Mouse (Mus musculus) ovary, adult 18-20 months (tissue): ENCODE results near the gene Atf3.
A peak's percentile ranks its signal among the peaks of the same experiment; 100 is the strongest.

Source experiments
- DNase-seq: peaks from one replicate; pipeline ENCODE4 v3.0.0; 2022; ENCODE audit warnings: low spot score, mixed read lengths

The Atf3 gene

DNA sequence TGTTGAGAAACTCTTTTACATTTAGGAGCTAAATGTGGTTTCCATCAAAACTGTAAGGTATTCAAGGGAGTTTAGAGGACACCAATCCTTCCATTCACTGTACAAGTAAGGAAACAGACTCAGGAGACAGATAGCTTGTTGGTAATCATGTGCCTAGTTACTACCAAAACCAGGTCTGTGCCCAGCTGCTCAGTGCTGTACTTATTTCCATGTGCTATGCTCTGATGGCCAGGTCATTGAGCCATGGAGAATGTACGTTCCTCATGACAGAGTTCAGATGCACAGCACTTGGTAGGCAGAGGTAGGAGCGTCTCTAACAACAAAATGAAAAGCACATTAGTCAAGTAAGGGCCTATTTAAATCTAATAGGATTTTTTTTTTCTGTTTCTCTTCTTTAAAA is 8.7 kb upstream of the Atf3 start:
- no peak for DNase-seq

DNA sequence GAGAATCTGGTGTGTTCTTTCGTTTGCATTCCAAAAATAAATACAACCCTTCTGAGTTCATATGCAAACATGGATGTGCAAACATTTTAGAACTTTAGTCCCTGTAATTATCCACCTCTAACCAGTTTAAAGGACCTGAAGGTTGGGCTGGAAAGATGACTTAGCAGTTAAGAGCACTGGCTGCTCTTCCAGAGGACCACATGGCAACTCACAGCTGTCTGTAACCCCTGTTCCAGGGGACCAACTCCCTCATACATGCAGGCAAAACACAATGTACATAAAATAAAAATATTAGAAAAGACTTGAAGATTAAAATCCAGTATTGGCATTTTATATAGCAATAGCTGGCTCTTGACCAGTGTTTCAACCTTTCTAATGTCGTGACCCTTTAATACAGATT is 7.9 kb upstream of the Atf3 start:
- DNase-seq, result no peak

DNA sequence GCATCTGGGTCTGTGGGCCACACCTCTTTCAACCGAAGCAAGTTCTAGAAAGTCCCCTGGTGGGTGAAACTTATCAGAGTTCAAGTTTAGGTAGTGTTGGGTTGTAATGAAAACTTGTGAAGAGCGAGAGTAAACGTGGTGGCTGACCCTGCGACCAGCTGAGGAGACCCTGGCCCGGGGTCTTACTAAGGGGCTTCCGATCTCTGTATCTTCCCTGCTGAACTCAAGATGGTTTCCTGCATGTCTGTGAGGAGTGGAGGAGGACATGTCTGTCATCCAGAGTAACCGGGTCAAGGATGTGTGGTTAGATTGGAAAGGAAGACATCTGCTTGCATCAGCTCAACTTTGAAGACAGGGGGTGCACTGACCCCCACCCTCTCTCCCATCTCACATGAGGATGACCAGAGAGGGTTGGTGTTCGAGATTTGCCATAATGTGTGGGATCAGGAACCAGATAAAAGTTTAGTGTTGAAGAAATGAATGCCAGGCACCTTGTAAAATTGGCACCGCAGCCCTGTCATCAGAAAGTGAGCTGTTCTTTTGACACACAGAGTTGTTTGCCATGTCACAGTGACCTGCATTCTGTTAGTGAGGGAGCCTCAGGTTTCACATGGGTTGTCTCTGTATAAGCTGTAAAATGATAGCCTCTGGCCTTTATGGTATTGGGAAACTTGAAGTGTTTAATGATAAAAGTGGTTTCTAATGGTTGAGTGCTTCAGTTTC is 7.3 kb upstream of the Atf3 start:
- no peak for DNase-seq

DNA sequence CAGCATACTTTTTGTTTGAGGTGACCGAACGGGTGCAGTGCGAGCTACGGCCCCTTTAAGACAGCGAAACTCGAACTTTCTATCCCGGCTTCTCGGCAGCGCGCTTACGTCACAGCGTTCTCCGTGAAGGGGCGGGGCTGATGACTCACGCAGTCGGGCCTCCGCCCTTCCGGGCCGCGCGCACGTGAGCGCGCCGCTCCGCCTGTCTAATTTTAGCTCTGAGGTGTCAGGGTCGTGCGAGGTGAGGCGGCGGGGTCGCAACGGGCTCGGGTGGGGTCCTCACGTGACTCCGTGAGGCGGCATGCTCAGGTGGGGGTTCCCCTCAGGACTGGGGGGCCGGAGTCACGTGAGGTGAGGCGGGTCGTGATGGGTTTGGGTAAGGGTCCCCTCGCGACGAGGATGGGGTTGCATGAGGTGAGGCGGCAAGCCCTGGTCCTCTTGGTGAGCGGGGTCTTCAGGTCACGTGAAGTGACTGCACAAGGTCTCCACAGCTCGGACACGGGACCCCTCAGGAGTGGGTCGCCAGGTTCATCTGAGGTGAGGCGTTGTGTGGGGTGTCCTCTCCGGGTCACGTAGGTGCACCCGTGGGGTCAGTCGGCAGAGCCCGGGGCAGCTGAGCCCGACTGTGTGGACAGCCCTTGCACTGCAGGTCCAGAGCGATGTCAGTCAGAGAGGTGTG is 6.6 kb upstream of the Atf3 start:
- peak; percentile 85 for DNase-seq

DNA sequence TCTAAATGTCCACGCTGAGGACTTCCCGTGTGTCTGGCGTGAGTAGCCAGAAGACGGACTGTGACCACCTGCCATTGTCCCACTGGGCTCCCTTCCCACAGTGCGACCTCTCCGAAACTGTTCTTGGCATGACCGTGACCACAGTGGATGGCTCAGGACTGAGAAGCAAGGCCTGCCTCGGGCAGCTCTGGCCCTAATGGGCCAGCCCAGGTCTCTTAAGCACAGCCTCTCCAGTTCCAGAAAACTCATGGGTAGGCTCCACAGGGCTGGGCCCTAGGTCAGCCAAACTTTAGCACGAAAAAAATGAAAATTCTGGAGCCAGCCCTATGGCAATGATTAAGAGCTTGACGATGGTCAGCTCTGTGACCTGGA is 6.1 kb upstream of the Atf3 start:
- DNase-seq, result no peak

DNA sequence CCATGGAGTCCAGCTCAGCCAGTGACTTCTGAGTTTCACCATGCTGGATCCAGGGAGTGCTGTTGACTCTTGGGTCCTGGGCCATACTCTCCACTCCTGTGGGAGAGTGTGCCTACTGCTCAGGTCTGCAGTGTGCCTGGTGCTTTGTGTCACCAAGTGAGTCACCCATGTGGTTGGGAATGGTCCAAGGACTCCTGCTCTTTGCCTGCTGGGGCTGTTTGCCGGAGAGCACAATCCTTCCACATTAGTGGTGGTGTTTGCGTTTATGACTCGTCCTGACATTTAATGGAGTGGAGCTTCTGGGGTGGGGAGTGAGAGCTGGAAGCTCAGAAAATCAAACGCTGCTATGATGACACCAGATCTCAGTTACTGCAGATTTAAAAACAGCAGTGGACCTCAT is 4.2 kb upstream of the Atf3 start:
- peak; percentile 22 for DNase-seq

DNA sequence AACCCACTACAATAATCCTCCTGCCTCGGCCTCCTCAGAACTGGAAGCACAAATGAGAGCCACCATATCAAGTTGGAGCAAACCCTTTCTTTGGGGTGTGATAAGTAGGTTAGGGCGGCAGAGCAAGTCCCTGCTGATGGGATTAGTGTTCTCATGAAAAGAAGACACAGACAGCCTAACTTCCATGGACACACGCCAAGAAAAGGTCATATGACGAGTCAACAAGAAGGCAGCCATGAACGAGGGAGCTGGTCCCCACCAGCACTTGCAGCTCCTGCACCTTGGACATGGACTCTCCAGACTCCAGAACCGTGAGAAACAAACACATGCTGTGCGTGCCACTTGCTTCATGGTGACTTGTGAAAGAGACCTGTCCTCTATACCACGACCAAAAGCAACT is 2.7 kb upstream of the Atf3 start:
- no peak for DNase-seq

DNA sequence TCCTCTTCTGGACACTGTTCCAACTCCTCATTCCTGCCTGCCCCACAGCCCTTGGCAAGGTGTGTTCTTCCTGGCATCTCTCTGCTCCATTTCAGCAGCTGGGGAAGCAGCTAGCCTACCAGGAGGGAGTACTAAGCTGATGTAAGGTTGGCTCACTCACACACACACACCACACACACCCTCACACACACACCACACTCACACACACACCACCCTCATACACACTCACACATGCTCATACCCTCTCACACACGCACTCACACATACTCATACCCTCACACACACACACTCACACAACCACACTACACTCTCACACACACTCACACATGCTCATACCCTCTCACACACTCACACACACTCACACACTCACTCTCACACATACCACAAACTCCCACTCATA is 1.9 kb upstream of the Atf3 start:
- no peak for DNase-seq

DNA sequence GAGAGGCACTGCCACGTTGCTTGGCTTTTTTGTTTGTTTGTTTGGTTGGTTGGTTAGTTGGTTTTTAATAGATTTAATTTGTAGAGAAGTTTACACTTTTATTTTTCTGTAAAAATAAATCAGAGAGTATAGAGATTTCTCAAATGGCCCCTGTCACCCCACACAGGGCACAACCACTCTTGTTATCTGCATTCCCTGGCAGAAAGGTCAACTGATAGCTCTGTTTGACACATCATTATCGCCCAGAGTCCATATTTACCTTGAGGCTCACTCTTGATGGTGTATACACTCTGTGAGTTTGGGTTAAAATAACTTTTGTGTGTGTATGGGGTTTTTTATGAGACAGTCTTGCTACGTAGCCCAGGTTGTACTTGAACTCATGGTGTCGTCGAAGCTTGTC is 744 bp upstream of the Atf3 start:
- no peak for DNase-seq

DNA sequence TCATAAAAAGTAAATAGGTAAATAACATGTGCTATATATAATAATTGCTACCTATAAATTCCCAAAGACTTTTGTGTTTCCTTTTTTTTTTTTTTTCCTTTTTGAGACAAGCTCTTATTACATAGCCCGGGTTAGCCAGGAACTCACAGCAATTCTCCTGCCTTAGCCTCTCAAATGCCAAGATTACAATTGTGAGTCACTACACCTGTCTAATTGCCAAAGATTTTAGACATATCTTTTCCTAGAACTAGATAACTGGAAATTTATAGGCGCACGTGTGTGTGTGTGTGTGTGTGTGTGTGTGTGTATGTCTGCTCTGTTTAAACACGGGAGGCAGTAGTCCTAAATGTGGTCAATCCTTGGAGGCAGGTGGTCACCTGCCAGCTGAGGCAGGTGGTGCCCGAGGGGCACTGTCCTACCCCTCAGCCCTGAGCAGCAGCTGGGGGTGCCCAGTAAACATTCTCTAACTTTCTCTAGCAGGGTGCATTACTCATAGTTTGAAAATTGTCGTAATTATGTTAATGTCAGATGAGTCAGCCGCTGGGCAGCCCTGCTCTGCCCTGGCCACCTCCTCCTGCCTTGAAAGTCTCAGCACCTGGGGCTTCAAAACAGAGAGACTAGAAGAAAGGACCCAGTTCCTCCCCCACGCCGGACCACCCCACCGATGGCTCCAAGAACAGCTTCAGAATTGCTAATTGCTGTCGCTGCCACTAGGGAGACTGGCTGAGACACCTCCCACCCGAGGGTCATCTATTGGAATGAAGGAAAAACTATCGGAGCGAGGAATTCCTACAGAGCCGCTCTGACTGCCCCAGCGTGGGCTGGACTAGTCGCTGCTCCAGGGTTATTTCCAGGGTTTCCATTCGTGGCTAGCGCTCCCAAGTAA is 1.8 kb downstream of the Atf3 start:
- no peak for DNase-seq

DNA sequence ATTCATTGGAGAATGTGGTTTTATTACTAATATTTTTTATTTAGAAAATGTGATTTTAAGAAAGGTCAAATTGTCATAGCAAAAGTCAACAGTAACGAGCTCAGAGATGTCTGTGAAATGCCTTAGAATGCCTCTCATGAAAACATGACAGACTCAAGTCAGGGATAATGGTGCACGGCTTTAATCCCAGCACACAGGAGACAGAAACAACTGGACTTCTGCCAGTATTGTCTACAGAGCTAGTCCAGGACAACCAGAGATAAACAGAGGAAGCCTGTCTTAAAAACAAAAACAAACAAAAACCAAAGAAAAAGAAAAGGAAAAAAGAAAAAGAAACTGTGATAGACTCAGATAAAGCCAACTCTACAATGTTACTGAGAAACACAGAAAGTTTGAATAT is 6.7 kb downstream of the Atf3 start:
- DNase-seq, result no peak

DNA sequence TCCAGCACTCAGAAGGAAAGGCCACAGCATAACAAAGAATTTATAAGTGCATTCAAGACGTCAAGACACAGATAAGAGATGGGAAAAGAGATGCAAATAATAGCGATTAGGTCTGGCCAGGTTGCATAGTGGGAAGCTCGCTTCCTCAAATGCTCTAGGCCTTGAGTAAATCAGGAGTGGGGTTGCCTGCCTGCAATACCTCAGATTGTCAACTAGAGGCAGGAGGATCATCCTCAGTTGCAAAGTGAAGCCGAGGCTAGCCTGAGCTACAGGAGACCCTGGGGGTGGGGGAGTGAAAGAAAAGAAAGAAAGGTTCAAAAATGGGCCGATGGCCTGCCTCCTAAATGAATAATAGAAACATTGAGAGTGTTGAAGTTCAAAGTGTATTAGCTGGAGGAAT is 12.0 kb downstream of the Atf3 start:
- no peak for DNase-seq

DNA sequence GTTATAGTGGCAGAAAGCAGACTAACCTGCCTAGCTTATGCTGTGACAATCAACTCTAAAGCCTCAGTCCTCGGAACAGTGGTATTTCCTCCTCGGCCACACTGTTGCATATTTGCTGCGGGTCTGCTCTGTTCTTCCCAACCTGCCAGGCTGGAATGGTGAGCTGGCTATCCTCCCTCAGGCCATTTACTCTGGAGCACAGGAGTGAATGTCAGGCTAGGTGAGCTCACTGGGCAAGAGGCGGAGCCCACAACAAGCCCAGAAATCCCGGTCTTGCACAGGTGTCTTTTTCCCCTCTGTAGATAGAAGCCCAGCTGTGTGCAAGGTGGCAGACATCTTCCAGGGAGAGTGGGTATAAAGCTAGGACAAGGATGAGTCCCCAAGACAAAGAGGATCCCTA is 13.0 kb downstream of the Atf3 start:
- no peak for DNase-seq

DNA sequence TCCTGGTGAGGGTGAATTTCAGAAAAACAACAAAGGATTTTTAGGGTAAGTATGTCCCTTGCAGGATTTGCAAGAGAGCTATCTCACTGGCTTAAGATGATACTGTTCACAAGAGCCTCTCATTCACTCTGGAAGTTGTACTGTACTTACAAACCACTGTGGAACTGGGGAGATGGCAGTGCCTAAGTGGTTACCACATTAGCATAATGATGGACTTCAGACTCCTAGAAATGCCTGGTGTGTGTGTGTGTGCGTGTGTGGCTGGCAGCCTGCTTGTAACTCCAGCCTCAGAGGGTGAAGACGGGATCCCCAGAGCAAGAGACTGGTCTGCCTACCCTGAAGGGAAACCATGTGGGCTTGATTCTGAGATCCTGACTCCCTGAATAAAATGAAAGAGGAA is 14.3 kb downstream of the Atf3 start:
- no peak for DNase-seq

DNA sequence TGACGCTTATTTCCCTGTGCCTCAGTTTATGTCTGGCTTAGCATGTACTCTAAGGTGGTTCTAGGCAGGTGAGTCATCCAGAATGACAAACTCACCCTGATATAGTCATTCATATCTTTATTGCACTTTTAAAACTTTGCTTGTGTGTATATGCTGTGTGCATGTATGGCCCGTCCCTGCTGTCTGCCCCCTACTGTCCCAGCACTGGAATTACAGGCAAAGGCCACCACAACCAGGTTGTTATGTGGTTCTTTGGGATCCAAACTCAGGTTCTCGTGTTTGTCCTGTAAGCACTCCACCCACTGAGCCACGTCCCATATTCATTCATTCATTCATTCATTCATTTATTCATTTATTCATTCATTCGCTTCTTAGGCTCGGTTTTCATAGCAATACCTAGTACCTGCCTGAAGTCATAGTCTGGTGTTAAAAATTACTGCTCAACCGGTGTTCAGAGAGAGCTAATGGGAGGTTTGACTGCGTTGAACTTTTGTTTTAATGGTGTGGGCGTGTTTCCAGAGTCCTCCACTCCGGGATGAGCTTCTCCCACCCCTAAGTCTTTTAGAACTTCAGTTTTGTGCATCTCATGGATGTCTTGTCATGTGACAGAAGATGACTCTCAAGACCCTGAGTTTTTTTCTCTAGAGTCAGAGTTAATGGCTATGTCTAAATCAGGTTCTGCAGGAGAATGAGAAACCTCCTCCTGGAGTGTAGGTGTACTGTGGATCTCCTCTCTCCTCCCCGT is 15.5 kb downstream of the Atf3 start:
- no peak for DNase-seq

DNA sequence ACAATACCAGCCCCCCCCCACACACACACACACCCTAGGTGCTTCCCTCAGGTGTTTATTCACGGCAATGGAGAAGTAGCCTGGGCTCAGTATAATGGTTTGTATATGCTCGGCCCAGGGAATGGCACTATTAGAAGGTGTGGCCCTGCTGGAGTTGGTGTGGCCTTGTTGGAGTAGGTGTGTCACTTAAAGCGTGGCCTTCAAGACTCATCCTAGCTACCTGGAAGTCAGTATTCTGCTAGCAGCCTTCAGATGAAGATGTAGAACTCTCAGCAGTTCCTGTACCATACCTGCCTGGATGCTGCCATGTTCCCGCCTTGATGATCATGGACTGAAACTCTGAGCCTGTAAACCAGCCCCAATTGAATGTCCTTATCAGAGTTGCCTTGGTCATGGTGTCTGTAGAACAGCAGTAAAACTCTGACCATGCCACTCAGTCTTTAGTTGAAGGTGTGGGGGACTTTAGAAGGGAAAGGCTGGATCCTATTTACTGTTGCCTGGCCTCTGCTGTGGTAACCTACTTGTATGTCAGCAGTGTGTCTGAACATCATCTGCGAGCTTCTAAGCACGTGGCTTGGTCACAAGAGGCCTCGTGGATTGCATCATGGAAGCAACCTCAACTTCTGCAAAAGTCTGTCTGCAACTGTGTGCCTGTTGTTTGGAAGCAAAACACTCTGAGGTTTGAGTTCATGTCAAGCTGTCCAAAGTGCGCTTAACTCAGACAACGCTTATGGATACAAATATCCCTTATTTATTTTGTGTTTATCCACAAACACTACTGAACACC is 16.8 kb downstream of the Atf3 start:
- DNase-seq, result no peak

DNA sequence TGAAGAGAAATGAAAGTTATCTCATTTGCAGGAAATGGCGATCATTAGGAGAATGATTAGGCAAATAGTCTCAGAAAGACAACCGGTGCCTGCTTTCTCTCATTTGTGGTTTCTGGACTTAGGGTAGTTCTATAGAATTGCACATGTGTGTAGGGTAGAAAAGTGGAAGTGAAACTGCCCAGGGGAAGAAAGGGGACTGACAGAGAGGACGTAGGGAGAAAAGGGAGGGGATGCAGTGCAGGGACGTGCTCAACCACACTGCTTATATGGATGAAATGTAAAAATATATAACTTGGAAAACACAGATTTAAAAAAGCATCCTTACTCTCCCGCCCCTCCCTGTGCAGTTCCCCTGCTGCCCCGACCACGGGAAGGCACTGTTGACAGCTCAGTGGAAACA is 19.9 kb downstream of the Atf3 start:
- DNase-seq, result no peak

DNA sequence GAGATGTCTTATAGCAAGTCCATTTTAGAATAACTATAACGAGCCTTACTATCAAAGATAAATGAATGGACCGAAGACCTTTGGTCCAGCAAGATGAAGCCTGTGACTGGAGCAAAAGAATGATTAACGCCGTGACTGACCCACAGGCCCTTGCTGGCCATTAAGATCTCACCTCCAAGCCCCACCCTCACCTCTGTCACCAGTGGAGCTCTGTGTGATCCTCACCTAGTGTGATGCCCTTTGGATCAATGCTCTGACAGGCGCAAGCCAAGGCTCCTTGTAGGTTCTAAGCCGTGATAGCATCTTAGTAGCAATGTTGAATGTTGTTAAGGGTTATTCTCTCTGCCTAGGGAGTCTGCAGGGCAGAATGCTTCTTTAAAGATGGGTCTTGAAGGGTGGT is 21.8 kb downstream of the Atf3 start:
- no peak for DNase-seq

DNA sequence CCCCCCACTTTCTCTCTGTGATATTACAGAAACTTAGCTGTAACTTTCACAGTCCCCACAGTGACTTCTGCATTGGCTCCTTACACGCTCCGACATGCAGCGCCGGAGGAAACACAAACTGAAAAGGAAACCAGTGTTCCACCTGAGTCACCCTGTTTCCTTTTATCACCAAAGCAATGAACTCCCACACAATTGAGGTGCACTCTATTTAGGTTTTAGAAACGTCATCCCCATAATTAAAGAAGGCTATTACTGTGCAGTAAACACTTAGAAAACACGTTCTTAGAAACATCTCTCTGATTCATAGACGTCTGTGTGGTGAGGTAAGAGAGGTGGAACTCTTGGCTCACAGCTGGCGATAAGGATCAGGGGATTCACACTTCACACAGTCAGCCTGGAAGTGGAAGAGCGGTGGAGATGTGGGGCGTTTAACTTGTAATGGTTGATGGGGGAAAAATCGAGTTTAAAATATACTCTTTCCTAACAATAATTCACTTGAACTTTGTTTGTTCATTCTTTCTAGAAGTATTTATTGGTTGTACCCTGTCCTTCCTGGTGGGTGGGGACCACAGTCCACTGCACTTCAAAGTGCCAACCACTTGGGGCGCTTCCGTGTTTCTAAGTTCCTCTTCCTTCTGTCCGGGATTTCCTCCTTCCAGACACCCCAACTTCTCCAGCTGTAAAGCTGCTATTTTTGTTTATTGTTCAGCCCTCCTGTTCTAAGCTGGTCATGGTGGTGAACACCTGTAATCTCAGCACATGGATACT is 24.0 kb downstream of the Atf3 start:
- DNase-seq, result no peak

DNA sequence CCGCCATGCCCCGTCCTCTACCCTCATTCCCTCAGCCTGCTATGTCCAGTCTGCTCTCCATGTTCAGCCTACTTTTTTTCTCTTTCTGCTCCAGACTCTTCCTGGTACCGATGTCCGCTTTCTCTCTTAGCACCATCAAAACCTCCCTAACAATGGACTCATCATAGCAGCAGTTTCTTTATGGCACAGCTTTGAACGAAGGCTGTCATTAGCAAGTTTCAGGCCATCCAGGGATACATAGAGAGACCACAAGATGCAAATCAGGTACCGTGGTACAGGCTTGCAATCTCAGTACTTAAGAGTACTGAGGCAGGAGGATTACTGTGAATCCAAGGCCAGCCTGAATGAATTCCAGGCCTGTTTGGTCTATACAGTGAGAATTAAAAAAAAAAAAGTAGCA is 25.1 kb downstream of the Atf3 start:
- no peak for DNase-seq

DNA sequence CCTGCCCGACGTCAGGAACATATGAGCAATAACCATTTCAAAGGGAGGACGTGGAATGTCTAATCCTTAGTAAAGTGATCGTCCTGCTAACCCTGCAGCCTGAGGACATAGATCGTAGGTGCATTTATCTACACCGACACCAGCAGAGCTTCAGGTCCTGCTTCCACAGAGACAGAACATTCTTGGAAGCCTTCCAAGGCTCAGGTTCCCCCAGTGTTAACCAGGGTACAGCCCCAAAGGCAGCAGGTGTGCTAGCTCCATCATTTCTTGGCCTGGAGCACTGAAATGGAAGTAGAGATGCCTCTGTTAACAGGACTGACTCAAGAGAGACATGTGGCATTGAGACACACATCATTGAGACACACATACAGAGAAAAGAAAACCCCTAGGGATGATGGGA is 25.6 kb downstream of the Atf3 start:
- no peak for DNase-seq
